Mouse (Mus musculus): ENCODE results near the gene Krt5. TPM values are rescaled to one million over a fixed set of nuclear protein-coding genes. Genes with fewer than 3 reads are reported as not detected.

The Krt5 gene
- polyA plus RNA-seq (2012; rRNA removed): 0.08 and 0.44 TPM in 2 replicates

GRCm38 (mm10) chr15:101712720-101713119 lies at the start of gene Krt5:
Gene Krt5, minus strand, starts transcription at chr15:101712898.

GRCm38 (mm10) chr15:101742711-101743110 lies 30.0 kb upstream of the Krt5 start, which contains the start of gene Krt71:
Gene Krt71, minus strand, starts transcription at chr15:101743109.

GRCm38 (mm10) chr15:101694207-101694606 lies 18.5 kb downstream of the Krt5 start, which contains the start of gene Krt6a:
Gene Krt6a, minus strand, starts transcription at chr15:101694307.

GRCm38 (mm10) chr15:101680187-101680586 lies 32.5 kb downstream of the Krt5 start, which contains the start of gene Krt6b:
Gene Krt6b, minus strand, starts transcription at chr15:101680287.

Other genes starting within 250 kb of the Krt5 start
- gene Krt81, start 249.1 kb downstream of the Krt5 start, polyA plus RNA-seq (2012; rRNA removed): not detected in 2 replicates
- gene Krt86, start 239.4 kb downstream of the Krt5 start, polyA plus RNA-seq (2012; rRNA removed): not detected in 2 replicates
- gene Krt83, start 221.4 kb downstream of the Krt5 start, polyA plus RNA-seq (2012; rRNA removed): 0.63 and 0.72 TPM in 2 replicates
- gene Gm49425, start 195.6 kb downstream of the Krt5 start, polyA plus RNA-seq (2012; rRNA removed): not detected in 2 replicates
- 1.0 and 1.2 TPM in 2 replicates for gene Krt84, start 180.1 kb downstream of the Krt5 start, polyA plus RNA-seq (2012; rRNA removed)
- not detected in 2 replicates for gene Krt82, start 162.2 kb downstream of the Krt5 start, polyA plus RNA-seq (2012; rRNA removed)
- gene Krt90, start 149.9 kb downstream of the Krt5 start, polyA plus RNA-seq (2012; rRNA removed): 0.03 TPM in 1 of 2 replicates, not detected in the other
- gene Krt75, start 139.0 kb downstream of the Krt5 start, polyA plus RNA-seq (2012; rRNA removed): not detected in 2 replicates
- not detected in 2 replicates for gene Gm5414, start 84.7 kb downstream of the Krt5 start, polyA plus RNA-seq (2012; rRNA removed)
- gene Gm5478, start 65.5 kb downstream of the Krt5 start, polyA plus RNA-seq (2012; rRNA removed): not detected in 2 replicates
- gene Krt6b, start 32.6 kb downstream of the Krt5 start, polyA plus RNA-seq (2012; rRNA removed): not detected in 2 replicates
- 0.06 TPM in 1 of 2 replicates, not detected in the other for gene Krt6a, start 18.6 kb downstream of the Krt5 start, polyA plus RNA-seq (2012; rRNA removed)
- not detected in 2 replicates for gene Krt71, start 30.2 kb upstream of the Krt5 start, polyA plus RNA-seq (2012; rRNA removed)
- gene Krt72, start 73.6 kb upstream of the Krt5 start, polyA plus RNA-seq (2012; rRNA removed): not detected in 2 replicates
- gene Krt73, start 89.4 kb upstream of the Krt5 start, polyA plus RNA-seq (2012; rRNA removed): not detected in 2 replicates
- 0.03 TPM in 1 of 2 replicates, not detected in the other for gene Krt2, start 105.3 kb upstream of the Krt5 start, polyA plus RNA-seq (2012; rRNA removed)
- 0.24 TPM in 1 of 2 replicates, not detected in the other for gene Krt1, start 137.9 kb upstream of the Krt5 start, polyA plus RNA-seq (2012; rRNA removed)
- not detected in 2 replicates for gene Krt77, start 156.8 kb upstream of the Krt5 start, polyA plus RNA-seq (2012; rRNA removed)
- gene Krt76, start 180.0 kb upstream of the Krt5 start, polyA plus RNA-seq (2012; rRNA removed): not detected in 2 replicates
- gene Krt4, start 211.8 kb upstream of the Krt5 start, polyA plus RNA-seq (2012; rRNA removed): not detected in 2 replicates
- gene Krt79, start 227.4 kb upstream of the Krt5 start, polyA plus RNA-seq (2012; rRNA removed): 0.15 and 0.23 TPM in 2 replicates
- 0.15 and 0.17 TPM in 2 replicates for gene Krt78, start 241.4 kb upstream of the Krt5 start, polyA plus RNA-seq (2012; rRNA removed)